Mouse (Mus musculus): Measurements from ENCODE around the gene Socs7. TPM values are rescaled to one million over a fixed set of nuclear protein-coding genes. Genes with fewer than 3 reads are reported as not detected.
A peak's percentile ranks its signal among the peaks of the same experiment; 100 is the strongest.

Gene Socs7
- polyA plus RNA-seq, 1 experiment from 2014 or later, result 2.6 TPM

GRCm38 (mm10) chr11:97415330-97415711 is 53.0 kb downstream of the Socs7 start, which contains the start of gene Arhgap23:
Arhgap23 (plus strand) TSS chr11:97415533.
- H3K4me3 ChIP-seq (replicated peaks; ENCODE audit: low read depth, low read length), result peak within 1 kb of the TSS; percentile 75
- H3K9me3 ChIP-seq (replicated peaks; ENCODE audit: low read length), result no peaks in the 10 kb centered on the region
- peak within 1 kb of the TSS; percentile 83 for H3K9ac ChIP-seq (ENCODE audit: low read depth, low read length)
- DNase-seq (ENCODE audit: low spot score) (peak; percentile 86), ATAC-seq (replicated peaks; ENCODE audit: low FRiP score, low read depth) (peak; percentile 78)
- WGBS, result under 1% methylated on average over 29 of the region's 29 CpGs
- H3K27me3 ChIP-seq (ENCODE audit: insufficient read depth, low read length), result no peaks in the 10 kb centered on the region
- no peak for TF ChIP-seq CTCF (IDR thresholded peaks at IDR 0.05; ENCODE audit: low read depth)
- peak within 1 kb of the TSS; percentile 74 for H3K27ac ChIP-seq
- peaks cover 9% of the 10 kb centered on the region; the same call in 1 of the 2 replicates for H3K4me1 ChIP-seq (replicated peaks; ENCODE audit: insufficient read depth, low read length)
- H3K36me3 ChIP-seq (ENCODE audit: insufficient read depth, low read length), result no peaks in the 10 kb centered on the region
- H3K4me2 ChIP-seq (ENCODE audit: low read length), result peak within 1 kb of the TSS; percentile 87

- WGBS, result 2% methylated on average over 49 of the region's 49 CpGs
- H3K4me1 ChIP-seq (replicated peaks; ENCODE audit: insufficient read depth, low read length), result peaks cover 9% of the 10 kb centered on the region; the same call in 1 of the 2 replicates
- H3K27me3 ChIP-seq (ENCODE audit: insufficient read depth, low read length), result no peaks in the 10 kb centered on the region
- no peaks in the 10 kb centered on the region for H3K9me3 ChIP-seq (replicated peaks; ENCODE audit: low read length)
- H3K36me3 ChIP-seq (ENCODE audit: insufficient read depth, low read length), result no peaks in the 10 kb centered on the region
- DNase-seq (ENCODE audit: low spot score) (peak; percentile 44), ATAC-seq (replicated peaks; ENCODE audit: low FRiP score, low read depth) (peak; percentile 49)
- H3K9ac ChIP-seq (ENCODE audit: low read depth, low read length), result peak overlapping the region; percentile 83
- peak overlapping the region; percentile 75 for H3K4me3 ChIP-seq (replicated peaks; ENCODE audit: low read depth, low read length)
- peak; percentile 17; the same call in 1 of the 2 replicates for TF ChIP-seq CTCF (IDR thresholded peaks at IDR 0.05; ENCODE audit: low read depth)
- peak overlapping the region; percentile 87 for H3K4me2 ChIP-seq (ENCODE audit: low read length)
- peak overlapping the region; percentile 74 for H3K27ac ChIP-seq
These were observed 53.6 kb downstream of the Socs7 start for GRCm38 (mm10) chr11:97415712-97416636.

GRCm38 (mm10) chr11:97416637-97417035 is 54.3 kb downstream of the Socs7 start:
- TF ChIP-seq CTCF (IDR thresholded peaks at IDR 0.05; ENCODE audit: low read depth), result no peak
- H3K4me2 ChIP-seq (ENCODE audit: low read length), result peak overlapping the region; percentile 87
- H3K9me3 ChIP-seq (replicated peaks; ENCODE audit: low read length), result no peaks in the 10 kb centered on the region
- peak overlapping the region; percentile 75; the same call in 1 of the 2 replicates for H3K4me3 ChIP-seq (replicated peaks; ENCODE audit: low read depth, low read length)
- WGBS, result 11% methylated on average over 5 of the region's 5 CpGs
- DNase-seq (ENCODE audit: low spot score) (no peak), ATAC-seq (replicated peaks; ENCODE audit: low FRiP score, low read depth) (no peak)
- H3K27ac ChIP-seq, result no peak overlapping the region
- no peaks in the 10 kb centered on the region for H3K27me3 ChIP-seq (ENCODE audit: insufficient read depth, low read length)
- H3K36me3 ChIP-seq (ENCODE audit: insufficient read depth, low read length), result no peaks in the 10 kb centered on the region
- H3K4me1 ChIP-seq (replicated peaks; ENCODE audit: insufficient read depth, low read length), result peaks cover 9% of the 10 kb centered on the region; the same call in 1 of the 2 replicates
- H3K9ac ChIP-seq (ENCODE audit: low read depth, low read length), result 0 out of 2 replicates have a peak overlapping the region, but pooled peaks have one; percentile 83

- H3K27me3 ChIP-seq (ENCODE audit: insufficient read depth, low read length), result no peaks in the 10 kb centered on the region
- H3K9me3 ChIP-seq (replicated peaks; ENCODE audit: low read length), result no peaks in the 10 kb centered on the region
- H3K9ac ChIP-seq (ENCODE audit: low read depth, low read length), result 0 out of 2 replicates have a peak overlapping the region, but pooled peaks have one; percentile 6
- H3K4me2 ChIP-seq (ENCODE audit: low read length), result no peak overlapping the region
- no peaks in the 10 kb centered on the region for H3K36me3 ChIP-seq (ENCODE audit: insufficient read depth, low read length)
- ATAC-seq (replicated peaks; ENCODE audit: low FRiP score, low read depth) (no peak), DNase-seq (ENCODE audit: low spot score) (no peak)
- H3K27ac ChIP-seq, result no peak overlapping the region
- no peak overlapping the region for H3K4me3 ChIP-seq (replicated peaks; ENCODE audit: low read depth, low read length)
- 78% methylated on average over 14 of the region's 14 CpGs for WGBS
- peaks cover 7% of the 10 kb centered on the region for H3K4me1 ChIP-seq (replicated peaks; ENCODE audit: insufficient read depth, low read length)
- TF ChIP-seq CTCF (IDR thresholded peaks at IDR 0.05; ENCODE audit: low read depth), result no peak
These were observed 56.6 kb downstream of the Socs7 start for GRCm38 (mm10) chr11:97418834-97419539.

- Histone ChIP-seq H3K9ac (ENCODE audit: low read depth, low read length) (no peak overlapping the region), H3K4me3 (replicated peaks; ENCODE audit: low read depth, low read length) (no peak overlapping the region), H3K4me1 (replicated peaks; ENCODE audit: insufficient read depth, low read length) (peaks cover 7% of the 10 kb centered on the region), H3K36me3 (ENCODE audit: insufficient read depth, low read length) (no peaks in the 10 kb centered on the region), H3K9me3 (replicated peaks; ENCODE audit: low read length) (no peaks in the 10 kb centered on the region), H3K27me3 (ENCODE audit: insufficient read depth, low read length) (no peaks in the 10 kb centered on the region), H3K4me2 (ENCODE audit: low read length) (no peak overlapping the region), H3K27ac (no peak overlapping the region)
- DNase-seq (ENCODE audit: low spot score) (no peak), ATAC-seq (replicated peaks; ENCODE audit: low FRiP score, low read depth) (no peak)
- WGBS, result 70% methylated on average over 5 of the region's 5 CpGs
- TF ChIP-seq CTCF (IDR thresholded peaks at IDR 0.05; ENCODE audit: low read depth), result no peak
These were observed 57.2 kb downstream of the Socs7 start for GRCm38 (mm10) chr11:97419540-97419900.

- H3K9me3 ChIP-seq (replicated peaks; ENCODE audit: low read length), result no peaks in the 10 kb centered on the region
- H3K9ac ChIP-seq (ENCODE audit: low read depth, low read length), result no peak overlapping the region
- no peak for DNase-seq (ENCODE audit: low spot score)
- no peak overlapping the region for H3K27ac ChIP-seq
- no peaks in the 10 kb centered on the region; the same call in 1 of the 2 replicates for H3K4me1 ChIP-seq (replicated peaks; ENCODE audit: insufficient read depth, low read length)
- ATAC-seq (replicated peaks; ENCODE audit: low FRiP score, low read depth), result no peak
- H3K36me3 ChIP-seq (ENCODE audit: insufficient read depth, low read length), result no peaks in the 10 kb centered on the region
- TF ChIP-seq CTCF (IDR thresholded peaks at IDR 0.05; ENCODE audit: low read depth), result no peak
- 65% methylated on average over 4 of the region's 4 CpGs for WGBS
- no peak overlapping the region for H3K4me3 ChIP-seq (replicated peaks; ENCODE audit: low read depth, low read length)
- no peak overlapping the region for H3K4me2 ChIP-seq (ENCODE audit: low read length)
- H3K27me3 ChIP-seq (ENCODE audit: insufficient read depth, low read length), result no peaks in the 10 kb centered on the region
These were observed 60.2 kb downstream of the Socs7 start for GRCm38 (mm10) chr11:97422507-97422906.
